10 mouse cellular contexts compared by ENCODE assay signal in genomic region chr5:66996124-66996523, GRCm38 (mm10).
DNase-seq lines count a peak whose midpoint lies in the region; ATAC-seq lines count a peak whose summit lies in the region.
"Had no signal": no experiment of that assay in that cellular context is flagged by ENCODE, and none has a peak within 500 bp of the region (broad histone marks: within the 10 kb centered on the region; RNA-seq: fewer than 3 reads in every experiment).

No protein-coding gene starts in this region.

- no peak overlapping the region for H3K27ac ChIP-seq in hindbrain, embryonic 11.5 days (ENCODE audit: low read depth, low read length)
- H3K27ac ChIP-seq in hindbrain, embryonic 13.5 days, result no peak overlapping the region
- peak overlapping the region; percentile 24; the same call in 1 of the 2 replicates for H3K27ac ChIP-seq in limb, embryonic 12.5 days
- H3K27ac ChIP-seq: gastrocnemius, adult 2 months had no signal

- no peaks in the 10 kb centered on the region for H3K36me3 ChIP-seq in hindbrain, embryonic 11.5 days (ENCODE audit: control insufficient read depth, insufficient read depth, low read length)
- H3K36me3 ChIP-seq in hindbrain, embryonic 13.5 days, result peaks cover 6% of the 10 kb centered on the region; the same call in 1 of the 2 replicates
- H3K36me3 ChIP-seq in limb, embryonic 12.5 days, result peaks cover 22% of the 10 kb centered on the region; the same call in 1 of the 2 replicates

- 0 out of 2 replicates have a peak overlapping the region, but pooled peaks have one; percentile 31 for H3K9ac ChIP-seq in hindbrain, embryonic 11.5 days (ENCODE audit: low read depth, low read length)
- H3K9ac ChIP-seq in hindbrain, embryonic 13.5 days, result no peak overlapping the region
- no peak overlapping the region for H3K9ac ChIP-seq in limb, embryonic 12.5 days (replicated peaks)

- H3K9me3 ChIP-seq in hindbrain, embryonic 11.5 days (ENCODE audit: control insufficient read depth, low read length), result no peaks in the 10 kb centered on the region
- no peaks in the 10 kb centered on the region for H3K9me3 ChIP-seq in hindbrain, embryonic 13.5 days
- no peaks in the 10 kb centered on the region for H3K9me3 ChIP-seq in limb, embryonic 12.5 days
- H3K9me3 ChIP-seq: embryonic facial prominence, embryonic 13.5 days had no signal

- 15% methylated on average over 3 of the region's 3 CpGs for WGBS in hindbrain, embryonic 11.5 days
- WGBS in hindbrain, embryonic 13.5 days, result 21% methylated on average over 3 of the region's 3 CpGs
- 2% methylated on average over 3 of the region's 3 CpGs for WGBS in limb, embryonic 12.5 days

- no peak for ATAC-seq in hindbrain, embryonic 11.5 days (ENCODE audit: low FRiP score)
- ATAC-seq in hindbrain, embryonic 13.5 days (ENCODE audit: low FRiP score), result no peak
- ATAC-seq in limb, embryonic 12.5 days (ENCODE audit: insufficient number of reproducible peaks, insufficient read depth, low FRiP score, low TSS enrichment, low read depth), result no peak

- DNase-seq in hindbrain, embryonic 11.5 days (ENCODE audit: low spot score), result peak; percentile 39
- peak; percentile 13 for DNase-seq in ES-CJ7 (ENCODE audit: low read depth, low spot score)
- peak; percentile 77 for DNase-seq in embryo, embryonic 10.5 days (ENCODE audit: low spot score)
- DNase-seq in adrenal gland, postnatal 25 days, result no peak
- no peak for DNase-seq in left cerebral cortex, postnatal 14 days (ENCODE audit: low spot score in 2 of 2)

- no peak overlapping the region for H3K4me2 ChIP-seq in hindbrain, embryonic 11.5 days (replicated peaks; ENCODE audit: low read depth, low read length)
- H3K4me2 ChIP-seq in hindbrain, embryonic 13.5 days, result no peak overlapping the region
- peak overlapping the region; percentile 71; the same call in 1 of the 2 replicates for H3K4me2 ChIP-seq in limb, embryonic 12.5 days

- no peaks in the 10 kb centered on the region for H3K27me3 ChIP-seq in hindbrain, embryonic 11.5 days (ENCODE audit: control insufficient read depth, insufficient read depth, low read length)
- H3K27me3 ChIP-seq in hindbrain, embryonic 13.5 days, result no peaks in the 10 kb centered on the region
- H3K27me3 ChIP-seq in limb, embryonic 12.5 days, result peaks cover 4% of the 10 kb centered on the region; the same call in 1 of the 2 replicates
- H3K27me3 ChIP-seq: embryonic facial prominence, embryonic 13.5 days had no signal

- H3K4me3 ChIP-seq in hindbrain, embryonic 11.5 days (ENCODE audit: low read depth, low read length), result no peak overlapping the region
- H3K4me3 ChIP-seq in hindbrain, embryonic 13.5 days, result no peak overlapping the region
- H3K4me3 ChIP-seq in limb, embryonic 12.5 days (replicated peaks), result no peak overlapping the region
- H3K4me3 ChIP-seq: gastrocnemius, adult 2 months; myocyte had no signal

- intact Hi-C loops in left cerebral cortex, postnatal 14 days (cut with DNase I), result loop anchor here (5.0 kb wide), 1 partner anchor 284 kb away; no protein-coding TSS in a partner anchor

- H3K4me1 ChIP-seq in hindbrain, embryonic 11.5 days (replicated peaks; ENCODE audit: control insufficient read depth, insufficient read depth, low read length), result no peaks in the 10 kb centered on the region
- H3K4me1 ChIP-seq in hindbrain, embryonic 13.5 days (replicated peaks), result peaks cover 24% of the 10 kb centered on the region
- peaks cover 52% of the 10 kb centered on the region for H3K4me1 ChIP-seq in limb, embryonic 12.5 days (replicated peaks)

Comparison
In these comparisons a context has a peak if more than half of its experiments do, and no peak if none do; other contexts are left out.
1. DNase-seq: peak in hindbrain, embryonic 11.5 days (single experiment), ES-CJ7 (single experiment) and embryo, embryonic 10.5 days (single experiment); none in adrenal gland, postnatal 25 days (single experiment) and left cerebral cortex, postnatal 14 days (0 of 2).